Mouse (Mus musculus) bone marrow, adult 2 months (tissue): ENCODE measurements around the gene Rftn1.
A peak's percentile ranks its signal among the peaks of the same experiment; 100 is the strongest.

Experiments
- CTCF ChIP-seq: fragments of 200-500 bp; IDR thresholded peaks from 2 replicates; pipeline ENCODE4 v1.5.1; 2011; ENCODE audit warnings: low read length, control low read depth; ENCODE audit not compliant: control insufficient read depth, insufficient read depth
- POLR2A ChIP-seq: fragments of 200-500 bp; IDR thresholded peaks from 2 replicates; pipeline ENCODE4 v1.6.1; 2011; ENCODE audit warnings: low read depth, mild to moderate bottlenecking, control low read depth, low read length, borderline replicate concordance; ENCODE audit not compliant: control insufficient read depth

DNA sequence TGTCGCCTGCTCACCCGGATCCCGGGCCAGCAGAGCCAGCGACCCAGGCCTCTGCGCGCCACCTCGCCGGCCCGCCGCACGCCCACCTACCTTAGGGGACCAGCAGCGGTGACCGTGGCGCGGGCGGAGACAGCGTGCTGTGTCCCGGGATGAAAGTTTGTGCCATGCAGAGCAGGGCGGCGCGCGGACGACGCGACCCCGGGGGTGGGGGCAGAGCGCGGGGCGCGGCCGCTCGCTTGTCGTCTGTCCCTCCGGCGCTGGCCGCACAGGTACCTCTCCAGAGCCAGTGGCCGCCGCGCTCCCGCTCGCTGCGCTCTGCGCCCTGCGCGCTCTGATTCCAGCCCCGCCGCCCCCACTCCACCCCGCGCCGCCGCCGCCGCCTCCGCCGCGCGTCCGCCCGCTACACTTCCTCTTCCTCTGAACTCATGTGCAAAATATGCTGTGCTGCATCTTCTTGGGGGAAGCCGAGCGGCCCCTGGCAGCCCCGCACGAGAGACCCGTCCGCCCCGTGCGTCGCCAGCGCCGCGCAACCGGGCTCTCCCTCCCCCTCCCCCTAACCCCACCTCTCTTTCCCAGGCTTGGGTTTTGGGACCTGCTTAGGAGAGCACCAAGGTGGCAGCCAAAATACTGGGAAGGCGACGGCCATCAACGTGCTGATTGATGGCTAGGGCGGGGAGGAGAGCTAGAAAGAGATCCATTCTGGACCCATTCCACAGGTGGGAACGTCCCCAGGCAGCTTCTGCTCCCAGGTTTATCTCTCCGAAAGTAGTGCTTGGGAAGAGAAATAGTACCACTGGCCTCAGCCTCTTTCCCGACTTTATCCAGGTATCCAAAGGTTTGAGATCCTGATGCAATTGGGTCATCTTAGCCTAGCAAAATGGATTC is at the start of gene Rftn1:
- TF ChIP-seq CTCF (no peak), POLR2A (peak; percentile 51; the same call in 1 of the 2 replicates)
